Mouse (Mus musculus): ENCODE data around the gene Olfr1367. TPM values are rescaled to one million over a fixed set of nuclear protein-coding genes. Genes with fewer than 3 reads are reported as not detected.

The Olfr1367 gene
- total and polyA plus RNA-seq, 3 experiments = not detected

DNA sequence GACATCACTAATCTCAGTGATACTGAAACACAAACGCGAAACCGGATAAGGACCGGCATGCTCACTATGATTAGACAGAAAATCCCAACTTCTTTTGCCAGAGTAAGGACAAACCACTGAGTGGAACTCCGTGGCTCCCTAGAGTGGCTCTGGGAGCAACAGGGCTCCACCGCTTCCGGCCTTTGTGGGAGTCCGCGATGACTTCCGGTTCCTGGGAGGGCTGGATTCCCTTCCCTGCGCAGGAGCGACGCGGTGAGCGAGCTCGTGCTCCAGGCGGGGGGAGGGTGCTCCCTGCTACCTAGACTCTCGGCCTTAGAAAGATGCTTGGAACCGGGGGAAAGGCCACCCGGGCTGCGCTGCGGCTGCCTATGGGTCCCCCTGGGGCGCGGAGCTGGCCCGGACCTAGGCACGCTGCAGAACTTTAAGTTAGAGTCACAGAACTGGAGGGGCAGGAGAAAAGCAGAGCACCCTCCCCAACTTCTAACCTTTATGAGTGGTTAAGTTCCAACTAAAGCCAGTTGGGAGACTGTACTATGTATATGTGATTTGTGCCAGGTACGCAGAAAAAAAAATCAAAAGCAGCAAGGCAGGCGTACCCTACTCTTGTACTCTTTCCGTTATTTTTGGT lies 16.0 kb downstream of the Olfr1367 start, which contains the start of gene Zscan12:
Gene Zscan12 (plus strand): TSS at position 200 of the 628 bp plus-strand sequence.
- H3K9ac ChIP-seq (ENCODE audit: insufficient read depth, low read depth) = peak within 1 kb of the TSS; percentile 75
- H3K4me1 ChIP-seq (ENCODE audit: control insufficient read depth in 1 of 2, insufficient read depth in 2 of 2) = peaks cover 3 to 32% of the 10 kb centered on the region in 2 experiments; a peak in 3 of 4 replicates
- H3K4me3 ChIP-seq (replicated peaks in 1 of 3; ENCODE audit: low read depth in 2 of 3, low read length in 2 of 3, poor library complexity in 1 of 3) = peak within 1 kb of the TSS; percentile 75 to 92 (median 78)
- H3K36me3 ChIP-seq (replicated peaks in 1 of 2; ENCODE audit: control insufficient read depth in 1 of 2, insufficient read depth in 1 of 2, low read length in 1 of 2) = peaks cover 5 to 27% of the 10 kb centered on the region in 2 experiments
- H3K27me3 ChIP-seq (replicated peaks) = peaks cover 2% of the 10 kb centered on the region
- H3K4me2 ChIP-seq (ENCODE audit: insufficient read depth, low read depth, poor library complexity, severe bottlenecking) = peak within 1 kb of the TSS; percentile 65; the same call in 1 of the 2 replicates
- in situ Hi-C loops (cut with MboI; ENCODE audit: low pct_ligation_motif_present, low pct_unique_long_range_greater_than_20kb, low sequenced_read_pairs) (no loop called here), dilution Hi-C loops (cut with MboI; ENCODE audit: extremely low pct_ligation_motif_present, extremely low pct_unique_long_range_greater_than_20kb, low sequenced_read_pairs) (no loop called here)
- H3K9me3 ChIP-seq (replicated peaks; ENCODE audit: low read length) = peaks cover 2% of the 10 kb centered on the region
- TF ChIP-seq MYC (IDR thresholded peaks at IDR 0.05; ENCODE audit: low read depth, low read length) (peak; percentile 71), IRF4 (IDR thresholded peaks at IDR 0.05; ENCODE audit: low read depth, low read length) (peak; percentile 83), ZKSCAN1 (IDR thresholded peaks at IDR 0.05; ENCODE audit: borderline replicate concordance, low read depth, low read length) (no peak), HCFC1 (IDR thresholded peaks at IDR 0.05; ENCODE audit: low read depth, low read length) (peak; percentile 87), ZC3H11A (IDR thresholded peaks at IDR 0.05; ENCODE audit: low read depth, low read length) (no peak), KAT2A (IDR thresholded peaks at IDR 0.05; ENCODE audit: insufficient replicate concordance, low read length) (peak; percentile 74; the same call in 1 of the 2 replicates), MAZ (IDR thresholded peaks at IDR 0.05; ENCODE audit: low read depth, low read length) (peak; percentile 55; the same call in 1 of the 2 replicates), GABPA (IDR thresholded peaks at IDR 0.05; ENCODE audit: insufficient replicate concordance, low read depth, low read length) (no peak; the same call in 1 of the 2 replicates), RAD21 (IDR thresholded peaks at IDR 0.05; ENCODE audit: low read depth, low read length) (no peak), USF2 (conservative IDR thresholded peaks at IDR 0.05; ENCODE audit: low read depth, low read length) (no peak), SMC3 (IDR thresholded peaks at IDR 0.05; ENCODE audit: low read depth, low read length) (no peak), POLR2AphosphoS2 (IDR thresholded peaks at IDR 0.05; ENCODE audit: low read depth, low read length) (0 out of 2 replicates have a peak, but pooled peaks have one; percentile 51), MAX (IDR thresholded peaks at IDR 0.05; ENCODE audit: low read length) (peak; percentile 62; the same call in 1 of the 2 replicates), MXI1 (IDR thresholded peaks at IDR 0.05; ENCODE audit: low read depth, low read length) (peak; percentile 68), ZMIZ1 (IDR thresholded peaks at IDR 0.05; ENCODE audit: low read depth, low read length) (peak; percentile 86; the same call in 1 of the 2 replicates), ETS1 (conservative IDR thresholded peaks at IDR 0.05; ENCODE audit: low read depth, low read length) (0 out of 2 replicates have a peak, but pooled peaks have one; percentile 27), POLR2A (IDR thresholded peaks at IDR 0.05; ENCODE audit: low read depth, low read length) (peak; percentile 92), BHLHE40 (IDR thresholded peaks at IDR 0.05; ENCODE audit: low read depth, low read length) (peak; percentile 60; the same call in 1 of the 2 replicates), NELFE (IDR thresholded peaks at IDR 0.05; ENCODE audit: low read depth, low read length) (peak; percentile 92), TCF12 (IDR thresholded peaks at IDR 0.05; ENCODE audit: low read depth, low read length) (peak; percentile 87), ELF1 (IDR thresholded peaks at IDR 0.05; ENCODE audit: low read depth, low read length) (peak; percentile 94), SIN3A (IDR thresholded peaks at IDR 0.05; ENCODE audit: low read length) (0 out of 2 replicates have a peak, but pooled peaks have one; percentile 74), MEF2A (IDR thresholded peaks at IDR 0.05; ENCODE audit: borderline replicate concordance, low read depth, low read length) (peak; percentile 35; the same call in 1 of the 2 replicates), TBP (conservative IDR thresholded peaks at IDR 0.05; ENCODE audit: low read depth, low read length) (peak; percentile 65), MAFK (IDR thresholded peaks at IDR 0.05; ENCODE audit: insufficient replicate concordance, low read length) (no peak), NRF1 (IDR thresholded peaks at IDR 0.05; ENCODE audit: low read depth, low read length) (peak; percentile 81), PAX5 (IDR thresholded peaks at IDR 0.05; ENCODE audit: low read length) (no peak)
- no peak within 1 kb of the TSS for H3K27ac ChIP-seq (ENCODE audit: insufficient read depth, low read depth)
- H3K79me2 ChIP-seq (replicated peaks; ENCODE audit: control insufficient read depth, extremely low read depth, insufficient read depth, poor library complexity, severe bottlenecking) = no peaks in the 10 kb centered on the region
- peak; percentile 90 for DNase-seq (ENCODE audit: extremely low read depth)

Measured in CH12.LX (cell line).